Mouse (Mus musculus) neural tube, embryonic 11.5 days (tissue): Measurements from ENCODE around the gene Chst4. TPM values are rescaled to one million over a fixed set of nuclear protein-coding genes. Genes with fewer than 3 reads are reported as not detected.

Experiments
- ATAC-seq: fragments of 200-750 bp; cut with Nextera tagmentation; 2 replicates; pipeline ENCODE4 v1.8.0; 2017; ENCODE audit warnings: moderate number of reproducible peaks, mild to moderate bottlenecking, moderate TSS enrichment, moderate library complexity; ENCODE audit not compliant: insufficient read depth, low FRiP score, low TSS enrichment
- DNase-seq: peaks from one replicate; pipeline ENCODE4 v3.0.0-alpha.2; 2015; ENCODE audit warnings: low spot score
- H3K27ac ChIP-seq: fragments of 300-500 bp; sonication (generic); 2 replicates; pipeline ENCODE4 v1.5.1; 2014; ENCODE audit warnings: low read depth, mild to moderate bottlenecking, low read length
- H3K27me3 ChIP-seq: fragments of 300-500 bp; sonication (generic); 2 replicates; pipeline ENCODE4 v1.6.1; 2014; ENCODE audit warnings: mild to moderate bottlenecking, low read length, mixed read lengths; ENCODE audit not compliant: control insufficient read depth, insufficient read depth
- H3K36me3 ChIP-seq: fragments of 300-500 bp; sonication (generic); 2 replicates; pipeline ENCODE4 v1.6.1; 2014; ENCODE audit warnings: mild to moderate bottlenecking, low read length, moderate library complexity, mixed read lengths; ENCODE audit not compliant: control insufficient read depth, insufficient read depth
- H3K4me1 ChIP-seq: fragments of 300-500 bp; sonication (generic); 2 replicates; pipeline ENCODE4 v1.6.1; 2014; ENCODE audit warnings: low read length, mixed read lengths; ENCODE audit not compliant: control insufficient read depth, insufficient read depth
- H3K4me2 ChIP-seq: fragments of 300-500 bp; sonication (generic); 2 replicates; pipeline ENCODE4 v1.6.1; 2014; ENCODE audit warnings: low read depth, mild to moderate bottlenecking, moderate library complexity
- H3K4me3 ChIP-seq: fragments of 300-500 bp; sonication (generic); 2 replicates; pipeline ENCODE4 v1.5.1; 2014; ENCODE audit warnings: low read depth, low read length
- H3K9ac ChIP-seq: fragments of 300-500 bp; sonication (generic); 2 replicates; pipeline ENCODE4 v1.6.1; 2014; ENCODE audit warnings: mild to moderate bottlenecking, low read length
- H3K9me3 ChIP-seq: fragments of 300-500 bp; sonication (generic); 2 replicates; pipeline ENCODE4 v1.6.1; 2016; ENCODE audit warnings: low read length; ENCODE audit not compliant: control insufficient read depth
- WGBS: fragments of 180-500 bp; shearing (Covaris S2); extraction: QIAGEN DNeasy Blood & Tissue Kit; methylation state at CpG from one replicate; pipeline ENCODE4 v1.1.7; 2014; 5-methylcytosine and 5-hydroxymethylcytosine counted together
- polyA plus RNA-seq: library from polyadenylated mRNA; unstranded; fragments of >200 nt; fragmentation: Nextera tagmentation; extraction: Ambion mirVana; gene quantifications from 2 replicates; pipeline ENCODE4 v1.2.1, GENCODE M21; 2014

Chst4 gene
- polyA plus RNA-seq, 1 experiment from 2014 or later = not detected

- Histone ChIP-seq H3K4me1 (no peaks in the 10 kb centered on the region), H3K27ac (no peak overlapping the region), H3K9me3 (no peaks in the 10 kb centered on the region), H3K27me3 (no peaks in the 10 kb centered on the region), H3K36me3 (no peaks in the 10 kb centered on the region), H3K4me2 (no peak overlapping the region), H3K9ac (no peak overlapping the region), H3K4me3 (no peak overlapping the region)
- ATAC-seq = no peak
- WGBS = 67% methylated on average over 6 of the region's 6 CpGs
- DNase-seq = no peak
Measured at GRCm38 (mm10) chr8:110022081-110022480, 17.5 kb downstream of the Chst4 start.

- ATAC-seq (no peak), DNase-seq (peak; percentile 42)
- Histone ChIP-seq H3K9ac (no peak overlapping the region), H3K36me3 (no peaks in the 10 kb centered on the region), H3K27me3 (no peaks in the 10 kb centered on the region), H3K4me2 (no peak overlapping the region), H3K4me1 (no peaks in the 10 kb centered on the region), H3K4me3 (no peak overlapping the region), H3K9me3 (no peaks in the 10 kb centered on the region), H3K27ac (no peak overlapping the region)
- 34% methylated on average over 5 of the region's 5 CpGs for WGBS
Measured at GRCm38 (mm10) chr8:110010868-110011267, 28.7 kb downstream of the Chst4 start.

- DNase-seq (no peak), ATAC-seq (no peak)
- no peak overlapping the region for H3K9ac ChIP-seq
- H3K4me2 ChIP-seq = no peak overlapping the region
- no peak overlapping the region for H3K27ac ChIP-seq
- H3K9me3 ChIP-seq = no peaks in the 10 kb centered on the region
- H3K27me3 ChIP-seq = no peaks in the 10 kb centered on the region
- WGBS = 75% methylated on average over 8 of the region's 8 CpGs
- H3K36me3 ChIP-seq = no peaks in the 10 kb centered on the region
- H3K4me3 ChIP-seq = no peak overlapping the region
- H3K4me1 ChIP-seq = no peaks in the 10 kb centered on the region
Measured at GRCm38 (mm10) chr8:110008995-110009446, 30.5 kb downstream of the Chst4 start.

- Histone ChIP-seq H3K4me2 (no peak overlapping the region), H3K4me1 (no peaks in the 10 kb centered on the region), H3K9me3 (no peaks in the 10 kb centered on the region), H3K27ac (no peak overlapping the region), H3K27me3 (no peaks in the 10 kb centered on the region), H3K9ac (no peak overlapping the region), H3K4me3 (no peak overlapping the region), H3K36me3 (no peaks in the 10 kb centered on the region)
- DNase-seq (no peak), ATAC-seq (no peak)
- 90% methylated on average over 25 of the region's 26 CpGs for WGBS
Measured at GRCm38 (mm10) chr8:110008228-110008994, 31.1 kb downstream of the Chst4 start.

GRCm38 (mm10) chr8:110006312-110007023 lies 33.1 kb downstream of the Chst4 start:
- Histone ChIP-seq H3K4me1 (no peaks in the 10 kb centered on the region), H3K36me3 (no peaks in the 10 kb centered on the region), H3K4me2 (no peak overlapping the region), H3K4me3 (no peak overlapping the region), H3K27ac (no peak overlapping the region), H3K27me3 (no peaks in the 10 kb centered on the region), H3K9ac (no peak overlapping the region), H3K9me3 (no peaks in the 10 kb centered on the region)
- DNase-seq (no peak), ATAC-seq (no peak)
- 58% methylated on average over 17 of the region's 17 CpGs for WGBS

- ATAC-seq = no peak
Measured at GRCm38 (mm10) chr8:110004300-110004699, 35.2 kb downstream of the Chst4 start.

GRCm38 (mm10) chr8:110002953-110003352 lies 36.6 kb downstream of the Chst4 start:
- Histone ChIP-seq H3K4me3 (no peak overlapping the region), H3K36me3 (no peaks in the 10 kb centered on the region), H3K4me1 (no peaks in the 10 kb centered on the region), H3K9ac (no peak overlapping the region), H3K27ac (no peak overlapping the region), H3K4me2 (no peak overlapping the region), H3K27me3 (no peaks in the 10 kb centered on the region), H3K9me3 (no peaks in the 10 kb centered on the region)
- DNase-seq = peak; percentile 53
- WGBS = 41% methylated on average over 9 of the region's 9 CpGs
- no peak for ATAC-seq

More at GRCm38 (mm10) chr8:110004300-110004699, 35.2 kb downstream of the Chst4 start:
- Histone ChIP-seq H3K4me1 (no peaks in the 10 kb centered on the region), H3K9me3 (no peaks in the 10 kb centered on the region), H3K36me3 (no peaks in the 10 kb centered on the region), H3K27ac (no peak overlapping the region), H3K4me2 (no peak overlapping the region), H3K4me3 (no peak overlapping the region), H3K9ac (no peak overlapping the region), H3K27me3 (no peaks in the 10 kb centered on the region)
- no peak for DNase-seq
- 75% methylated on average over 5 of the region's 5 CpGs for WGBS

GRCm38 (mm10) chr8:109999974-110000373 lies 39.6 kb downstream of the Chst4 start:
- no peak for DNase-seq
- Histone ChIP-seq H3K4me2 (no peak overlapping the region), H3K27ac (no peak overlapping the region), H3K36me3 (no peaks in the 10 kb centered on the region), H3K4me3 (no peak overlapping the region), H3K4me1 (no peaks in the 10 kb centered on the region), H3K9ac (no peak overlapping the region), H3K27me3 (no peaks in the 10 kb centered on the region), H3K9me3 (no peaks in the 10 kb centered on the region)
- ATAC-seq = no peak
- 89% methylated on average over 10 of the region's 10 CpGs for WGBS

- H3K4me3 ChIP-seq = no peak overlapping the region
- no peaks in the 10 kb centered on the region for H3K4me1 ChIP-seq
- H3K9ac ChIP-seq = no peak overlapping the region
- no peaks in the 10 kb centered on the region for H3K36me3 ChIP-seq
- ATAC-seq (no peak), DNase-seq (no peak)
- H3K4me2 ChIP-seq = no peak overlapping the region
- H3K27ac ChIP-seq = no peak overlapping the region
- H3K9me3 ChIP-seq = no peaks in the 10 kb centered on the region
- H3K27me3 ChIP-seq = no peaks in the 10 kb centered on the region
- WGBS = 87% methylated on average over 7 of the region's 7 CpGs
Measured at GRCm38 (mm10) chr8:109998066-109998465, 41.5 kb downstream of the Chst4 start.
